Mouse (Mus musculus) adrenal gland, postnatal 4 days (tissue): ENCODE measurements around the gene Lrrfip1. TPM values are rescaled to one million over a fixed set of nuclear protein-coding genes. Genes with fewer than 3 reads are reported as not detected.

Experiments used
- DNase-seq, 2 experiments: peaks; one replicate each; pipeline ENCODE4 v3.0.0; 2021 to 2022; ENCODE audit warnings: low spot score in 2 of 2, mixed read lengths in 2 of 2
- total RNA-seq, 2 experiments: library from RNA; stranded (reverse); gene quantifications; 2 replicates each; pipeline ENCODE4 v1.2.3; 2021

The Lrrfip1 gene
- total RNA-seq, 2 experiments from 2014 or later, result 54.7 to 56.7 TPM

DNA sequence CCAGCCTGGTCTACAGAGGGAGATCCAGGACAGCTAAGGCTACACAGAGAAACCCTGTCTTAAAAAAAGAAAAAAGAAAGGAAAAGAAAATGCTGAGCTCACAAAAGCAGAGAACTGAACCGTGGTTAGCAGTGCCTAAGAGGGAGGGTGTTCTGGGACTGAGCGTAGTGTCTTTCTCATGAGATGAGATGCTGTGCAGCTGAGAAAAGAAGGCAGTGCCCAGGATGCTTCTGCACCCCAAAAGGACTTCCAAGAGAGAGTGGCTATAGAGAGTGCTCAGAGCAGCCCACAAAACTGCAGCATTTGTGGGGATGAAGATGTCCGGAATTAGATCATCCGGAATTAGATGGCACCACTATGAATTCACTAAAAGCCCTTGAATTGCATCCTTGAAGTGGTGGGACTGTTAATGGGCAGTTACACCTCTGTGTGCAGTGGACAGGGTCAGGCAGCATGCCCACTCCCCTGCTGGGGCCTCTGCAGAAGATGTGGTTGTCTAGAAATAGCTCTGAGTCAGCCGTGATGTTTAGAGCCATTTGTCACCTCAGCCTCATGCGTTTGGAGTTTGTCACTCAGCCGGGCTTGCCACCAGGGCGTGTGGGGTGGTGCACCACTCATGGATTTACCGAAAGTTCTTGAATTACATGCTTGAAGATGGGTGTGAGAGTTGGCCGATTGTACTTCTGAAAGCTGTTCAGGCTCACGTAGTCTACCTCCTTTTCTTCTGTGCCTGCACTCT, 23.8 kb downstream of the Lrrfip1 start:
- DNase-seq, result no peak

DNA sequence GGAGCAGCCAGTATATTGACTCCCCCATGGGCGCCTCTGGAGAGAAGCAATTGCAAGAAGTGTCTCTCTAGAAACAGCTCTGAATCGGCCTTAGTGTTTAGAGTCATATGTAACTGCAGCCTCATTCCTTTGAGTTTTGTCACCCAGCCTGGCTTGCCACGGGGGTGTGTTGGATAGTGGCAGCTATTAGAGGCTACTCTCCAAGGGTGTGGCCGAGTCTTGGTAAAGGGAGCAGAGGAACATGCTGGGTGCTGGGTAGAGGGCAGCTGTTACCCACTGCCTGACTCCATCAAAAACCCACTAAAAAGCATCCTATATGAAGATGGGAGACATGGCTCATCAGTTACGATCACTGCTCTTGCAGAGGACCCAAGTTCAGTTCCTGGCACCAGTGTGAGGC, 24.7 kb downstream of the Lrrfip1 start:
- DNase-seq, result no peak

DNA sequence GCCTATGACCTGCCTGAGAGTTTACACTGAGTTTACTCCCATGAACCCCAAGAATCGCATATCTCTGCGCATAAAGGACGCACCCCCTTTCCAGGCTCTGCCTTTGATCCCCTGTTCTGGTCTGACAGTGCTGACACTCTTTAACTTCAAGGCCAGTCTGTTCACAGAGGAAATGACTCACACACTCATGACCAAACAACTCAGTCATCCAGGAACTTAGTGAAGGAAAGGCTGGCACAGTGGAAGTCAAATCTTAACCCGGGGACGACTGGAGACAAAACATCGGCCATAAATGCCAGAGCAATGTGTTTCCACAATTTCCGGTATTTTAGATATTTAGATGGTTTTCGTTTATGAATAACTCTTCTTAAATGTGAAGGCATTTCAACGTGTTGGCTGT, 25.4 kb downstream of the Lrrfip1 start:
- no peak for DNase-seq

DNA sequence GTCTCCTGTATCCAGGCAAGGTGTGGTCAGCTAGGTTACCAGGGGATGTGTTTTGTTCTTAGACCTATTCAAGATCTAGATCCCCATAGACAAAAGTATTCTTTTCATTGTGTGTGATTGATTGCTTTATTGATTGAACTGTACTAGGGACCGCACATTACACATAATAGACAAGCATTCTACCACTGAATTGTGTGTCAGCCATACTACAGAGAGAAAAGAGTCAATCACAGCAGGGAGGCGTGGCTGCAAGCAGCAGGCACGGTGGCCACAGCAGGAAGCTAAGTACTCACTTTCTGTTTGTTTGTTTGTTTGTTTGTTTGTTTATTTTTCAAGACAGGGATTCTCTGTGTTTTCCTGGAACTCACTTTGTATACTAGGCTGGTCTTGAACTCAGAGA, 25.9 kb downstream of the Lrrfip1 start:
- no peak for DNase-seq

DNA sequence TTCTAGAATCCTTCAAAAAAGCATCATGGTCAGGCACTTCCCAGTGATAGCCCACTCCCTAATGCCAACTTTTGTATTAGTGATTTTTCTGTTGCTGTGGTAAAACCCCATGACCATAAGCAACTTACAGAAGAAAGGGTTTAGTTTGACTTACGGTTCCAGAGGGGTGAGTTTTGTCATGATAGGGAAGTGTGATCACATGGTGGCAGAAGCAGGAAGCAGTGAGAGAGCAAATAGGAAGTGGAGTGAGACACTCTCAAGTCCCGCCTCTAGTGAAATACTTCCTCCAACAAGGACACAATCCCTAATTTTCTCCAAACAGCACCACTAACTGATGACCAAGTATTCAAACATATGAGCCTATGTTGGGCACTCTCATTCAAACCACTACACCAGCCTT, 28.4 kb downstream of the Lrrfip1 start:
- no peak for DNase-seq

DNA sequence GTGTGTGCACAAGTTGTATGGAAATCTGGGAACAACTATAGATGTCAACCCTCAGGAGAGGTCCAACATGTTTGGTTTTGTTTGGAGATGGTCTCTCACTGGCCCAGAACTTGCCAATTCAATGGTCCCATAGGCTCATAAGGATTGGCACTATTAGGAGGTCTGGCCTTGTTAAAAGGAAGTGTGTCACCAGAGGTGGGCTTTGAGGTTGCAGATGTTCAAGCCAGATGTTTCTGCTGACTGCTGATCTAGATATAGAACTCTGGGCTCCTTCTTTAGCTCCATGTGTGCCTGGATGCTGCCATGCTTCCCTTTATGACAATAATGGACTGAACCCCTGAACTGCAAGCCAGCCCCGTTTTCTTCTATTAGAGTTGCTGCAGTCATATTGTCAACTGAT, 31.8 kb downstream of the Lrrfip1 start:
- DNase-seq, result no peak

DNA sequence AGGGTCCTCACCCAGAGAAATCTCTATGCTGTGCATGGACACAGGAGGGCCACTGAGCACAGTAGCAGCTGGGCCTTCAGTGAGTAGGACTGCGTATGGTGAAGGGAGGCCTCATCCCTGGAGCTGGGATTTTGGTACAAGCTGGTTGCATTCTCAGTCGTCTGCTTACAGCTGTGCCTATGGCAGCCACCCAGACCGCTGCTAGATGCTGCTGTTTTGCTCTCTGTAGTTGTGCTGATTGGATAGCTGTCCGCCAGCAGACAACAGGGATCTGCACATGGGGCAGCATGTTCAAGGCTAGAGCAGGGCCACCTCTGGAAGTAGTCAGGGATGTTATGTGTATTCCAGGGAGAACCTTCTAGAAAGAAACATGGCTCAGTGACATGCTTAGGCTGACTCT, 33.0 kb downstream of the Lrrfip1 start:
- no peak for DNase-seq

DNA sequence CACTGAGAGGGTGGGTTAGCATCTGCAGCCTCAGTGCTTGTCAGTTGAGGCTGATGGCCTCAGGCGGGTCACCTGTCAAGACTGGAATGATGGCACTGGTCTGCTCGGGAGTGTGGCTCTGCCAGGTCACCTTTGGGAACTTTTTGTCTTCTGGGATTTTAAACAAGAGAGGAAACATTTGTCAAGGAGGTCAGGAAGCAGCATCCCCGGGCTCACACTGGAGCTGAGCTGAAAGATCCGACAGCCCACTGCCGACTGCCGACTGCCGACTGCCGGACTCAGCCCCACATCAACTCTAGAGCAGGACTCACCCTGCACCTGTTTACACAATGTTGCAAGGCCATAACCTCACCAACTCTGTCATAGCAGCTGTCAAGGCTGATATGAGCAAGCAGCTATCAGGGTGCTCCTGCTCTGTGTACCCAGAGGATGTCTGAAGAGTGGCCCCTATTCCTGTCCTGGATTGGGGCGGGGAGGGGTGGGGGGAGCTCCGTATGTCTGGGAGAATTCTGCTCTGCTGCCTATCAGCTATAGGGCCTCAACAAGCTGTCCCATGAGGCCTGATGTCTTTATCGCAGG, 33.9 kb downstream of the Lrrfip1 start:
- DNase-seq, result no peak

DNA sequence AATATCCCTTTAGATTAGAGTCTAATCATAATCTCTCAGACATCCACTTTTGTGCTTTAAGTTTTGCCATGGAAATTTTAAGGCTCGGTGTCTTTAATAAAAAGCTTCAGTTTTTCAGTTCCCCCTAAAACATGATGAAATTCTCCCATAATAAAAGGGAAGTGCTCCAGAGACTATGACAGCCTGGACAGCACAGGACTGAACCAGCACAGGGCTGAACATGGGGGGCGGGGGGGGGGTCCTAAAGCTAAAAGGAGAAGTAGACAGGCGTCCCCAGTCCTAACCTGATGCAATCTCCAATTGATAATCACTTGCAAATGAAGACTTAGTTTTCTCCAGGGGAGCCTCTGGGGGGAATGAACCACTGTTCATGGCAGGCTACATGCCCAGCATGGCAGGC, 36.0 kb downstream of the Lrrfip1 start:
- DNase-seq, result no peak

DNA sequence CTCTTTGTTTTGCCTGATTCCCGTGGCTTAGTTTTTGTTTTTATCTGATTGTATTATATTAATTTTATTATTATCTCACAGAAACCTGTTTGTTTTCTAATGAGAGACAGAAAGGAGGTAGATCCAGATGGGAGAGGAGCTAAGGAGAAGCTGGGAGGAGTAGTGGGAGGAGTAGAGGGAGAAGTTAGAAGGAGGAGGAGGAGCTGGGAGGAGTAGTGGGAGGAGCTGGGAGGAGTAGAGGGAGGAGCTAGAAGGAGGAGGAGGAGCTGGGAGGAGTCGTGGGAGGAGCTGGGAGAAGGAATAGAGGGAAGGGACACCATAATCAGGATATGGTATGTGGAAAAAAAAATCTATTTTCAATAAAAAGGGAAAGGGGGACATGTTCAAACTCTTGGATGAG, 36.7 kb downstream of the Lrrfip1 start:
- DNase-seq, result no peak

DNA sequence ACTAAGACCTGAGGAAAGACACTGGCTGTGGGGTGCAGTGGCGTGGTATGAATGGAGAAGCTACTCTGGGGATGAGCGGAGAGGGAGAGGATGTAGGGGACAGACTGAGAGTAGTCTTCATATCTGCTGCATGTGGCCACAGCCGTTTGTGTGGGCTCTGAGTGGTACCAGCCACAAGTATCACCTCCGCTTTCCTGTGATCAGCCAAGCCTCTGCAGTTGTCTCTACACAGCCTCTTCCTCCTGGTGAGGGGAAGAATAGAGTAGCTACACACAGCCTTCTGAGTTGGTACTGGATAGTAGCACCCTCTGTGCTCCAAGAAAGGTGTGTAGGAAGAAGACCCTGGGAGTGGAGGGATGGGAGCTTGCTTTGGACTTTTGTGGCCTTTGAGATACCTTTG, 38.7 kb downstream of the Lrrfip1 start:
- no peak for DNase-seq

DNA sequence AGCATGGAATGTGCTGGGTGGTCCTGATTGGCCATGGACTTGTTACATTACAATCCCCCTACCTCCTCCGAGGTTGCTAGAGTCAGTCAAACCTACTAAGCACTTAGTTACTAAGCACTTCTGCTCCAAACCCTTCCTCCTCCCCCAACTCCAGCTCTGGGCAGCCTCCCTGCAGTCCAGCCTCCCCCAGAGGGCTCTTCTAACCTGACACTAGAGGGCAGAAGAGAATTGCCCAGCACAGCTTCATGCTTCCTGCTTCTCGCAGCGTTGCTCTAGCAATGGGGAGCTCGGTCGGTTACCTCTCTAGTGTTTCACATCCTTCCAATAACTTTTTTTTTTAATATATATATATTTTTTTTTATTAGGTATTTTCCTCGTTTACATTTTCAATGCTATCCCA, 39.5 kb downstream of the Lrrfip1 start:
- no peak for DNase-seq

DNA sequence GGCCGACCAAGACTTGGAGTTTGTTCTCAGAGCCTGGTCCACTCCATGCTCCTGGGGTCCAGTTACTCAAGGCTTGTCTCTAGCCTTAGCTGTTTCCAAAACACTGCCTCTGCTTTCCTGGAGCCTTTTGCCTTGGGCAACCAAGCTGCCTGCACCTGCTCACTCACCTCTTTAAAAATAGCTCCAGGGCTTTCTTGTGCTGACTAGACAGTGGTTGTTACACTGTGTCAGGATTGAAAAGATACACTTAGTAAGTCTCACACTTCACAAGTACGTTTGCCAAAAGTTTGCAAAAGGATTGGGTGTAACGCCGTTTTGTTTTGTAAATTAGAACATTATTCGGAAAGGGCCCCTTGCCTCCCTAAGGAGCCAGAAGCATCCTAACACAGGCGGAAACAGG, 40.0 kb downstream of the Lrrfip1 start:
- no peak for DNase-seq

DNA sequence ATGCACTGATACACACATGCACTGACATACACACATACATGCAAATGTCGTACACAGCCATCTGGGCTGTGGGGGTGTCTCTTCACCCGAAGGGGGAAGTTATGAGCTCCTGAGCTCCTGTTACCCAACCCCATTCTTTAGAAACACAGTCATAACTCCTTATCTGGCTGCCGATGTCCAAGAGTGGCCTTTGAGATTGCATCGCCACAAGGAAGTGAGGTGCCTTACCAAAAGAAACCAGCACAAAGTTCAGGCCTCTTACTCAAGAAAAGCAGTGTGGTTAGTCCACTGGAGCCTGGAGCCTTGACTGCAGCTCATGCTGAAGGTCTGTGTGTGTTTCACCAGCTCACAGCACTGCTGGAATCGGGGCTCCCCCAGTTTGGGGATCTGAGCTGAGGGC, 43.1 kb downstream of the Lrrfip1 start:
- DNase-seq, result no peak

DNA sequence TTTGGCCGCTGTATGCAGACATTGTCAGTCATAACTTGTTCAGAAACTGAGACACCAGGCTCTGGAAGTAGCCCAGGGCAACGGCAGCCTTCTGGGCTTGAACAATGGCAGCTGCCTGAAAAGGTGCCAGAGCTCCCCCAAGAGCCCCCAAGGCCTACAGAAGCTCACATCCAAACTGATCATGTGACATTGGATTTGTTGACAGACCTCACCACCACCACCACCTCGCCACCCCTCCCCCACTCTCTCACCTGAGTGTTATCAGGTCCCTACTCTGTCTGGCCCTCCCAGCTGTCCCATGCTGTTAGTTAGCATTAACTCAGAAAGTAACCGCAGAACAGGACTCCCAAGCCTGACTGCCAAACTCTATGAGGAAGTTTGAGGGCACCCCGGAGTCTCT, 44.7 kb downstream of the Lrrfip1 start:
- no peak for DNase-seq

DNA sequence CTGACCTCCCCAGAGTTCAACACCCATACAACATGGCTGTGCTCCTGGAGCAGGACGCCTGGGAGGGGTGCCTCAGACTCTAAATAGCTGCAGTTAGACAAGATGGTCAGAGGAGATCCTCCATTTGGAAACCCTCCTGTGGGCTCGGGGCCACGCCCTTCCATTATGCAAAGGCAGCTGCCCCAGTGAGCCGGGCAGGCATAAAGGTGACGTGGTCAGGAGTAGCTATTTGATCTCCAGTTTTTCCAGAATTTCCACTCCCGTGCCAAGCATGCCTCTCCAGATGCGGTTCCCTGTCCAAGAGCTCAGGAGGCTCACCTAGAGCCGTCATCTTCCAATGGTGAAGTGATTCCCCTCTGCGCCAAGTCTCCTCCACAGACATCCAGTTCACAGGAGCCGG, 45.6 kb downstream of the Lrrfip1 start:
- DNase-seq, result no peak

DNA sequence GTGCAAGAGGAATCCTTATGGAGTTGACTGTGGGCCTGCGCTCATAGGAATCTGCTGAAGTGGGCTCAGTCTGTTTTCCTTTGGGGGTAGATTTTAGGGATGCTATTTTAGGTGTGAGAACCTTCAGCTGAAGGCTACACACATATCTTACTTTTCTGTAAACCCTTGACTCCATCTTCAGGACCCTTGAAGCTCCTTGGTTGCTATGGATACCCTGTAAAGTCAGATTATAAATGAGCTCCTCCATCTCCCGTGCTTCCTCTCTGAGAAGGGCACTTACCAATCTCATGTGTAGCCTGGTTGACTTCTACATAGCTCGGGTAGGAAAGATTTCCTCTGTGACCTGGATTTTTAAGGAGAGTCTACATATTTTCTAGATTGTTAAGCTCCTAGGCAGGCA, 46.1 kb downstream of the Lrrfip1 start:
- DNase-seq, result no peak

DNA sequence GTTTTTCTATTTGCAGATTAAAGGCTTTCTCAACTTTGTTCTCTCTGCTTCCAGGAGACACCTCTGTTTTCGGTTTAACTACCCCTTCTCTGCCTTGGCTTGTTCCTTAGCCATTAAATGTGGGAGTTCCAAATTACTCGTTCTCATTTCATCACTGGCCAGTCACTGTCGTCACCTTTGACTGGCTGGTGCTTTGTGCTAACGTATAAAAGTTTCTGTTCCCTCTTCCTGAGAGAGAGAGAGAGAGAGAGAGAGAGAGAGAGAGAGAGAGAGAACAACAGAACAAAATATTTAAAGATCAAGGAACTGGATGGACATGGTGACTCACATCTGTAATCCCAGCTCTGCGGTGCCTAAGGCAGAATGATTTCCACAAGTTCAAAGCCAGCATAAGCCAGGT, 47.7 kb downstream of the Lrrfip1 start:
- DNase-seq, result no peak

DNA sequence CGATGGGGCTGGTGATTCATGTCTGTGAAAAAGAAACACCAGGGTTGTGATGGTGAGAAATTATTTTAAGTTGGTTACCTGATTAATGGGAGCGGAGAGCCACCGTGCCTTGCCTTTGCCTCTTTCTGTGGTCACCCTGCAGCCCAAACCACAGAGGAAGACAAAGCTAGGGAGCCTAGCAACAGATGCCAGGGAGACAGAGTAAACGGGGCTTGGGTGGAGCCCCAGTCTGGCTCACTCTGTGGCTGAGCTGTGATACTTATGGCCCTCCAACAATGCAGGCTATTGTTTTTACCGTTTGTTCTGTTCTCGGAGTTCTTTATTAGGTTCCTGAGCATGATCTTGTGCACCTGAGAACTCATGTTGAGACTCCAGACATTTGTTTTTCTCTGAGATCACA, 50.8 kb downstream of the Lrrfip1 start:
- no peak for DNase-seq

DNA sequence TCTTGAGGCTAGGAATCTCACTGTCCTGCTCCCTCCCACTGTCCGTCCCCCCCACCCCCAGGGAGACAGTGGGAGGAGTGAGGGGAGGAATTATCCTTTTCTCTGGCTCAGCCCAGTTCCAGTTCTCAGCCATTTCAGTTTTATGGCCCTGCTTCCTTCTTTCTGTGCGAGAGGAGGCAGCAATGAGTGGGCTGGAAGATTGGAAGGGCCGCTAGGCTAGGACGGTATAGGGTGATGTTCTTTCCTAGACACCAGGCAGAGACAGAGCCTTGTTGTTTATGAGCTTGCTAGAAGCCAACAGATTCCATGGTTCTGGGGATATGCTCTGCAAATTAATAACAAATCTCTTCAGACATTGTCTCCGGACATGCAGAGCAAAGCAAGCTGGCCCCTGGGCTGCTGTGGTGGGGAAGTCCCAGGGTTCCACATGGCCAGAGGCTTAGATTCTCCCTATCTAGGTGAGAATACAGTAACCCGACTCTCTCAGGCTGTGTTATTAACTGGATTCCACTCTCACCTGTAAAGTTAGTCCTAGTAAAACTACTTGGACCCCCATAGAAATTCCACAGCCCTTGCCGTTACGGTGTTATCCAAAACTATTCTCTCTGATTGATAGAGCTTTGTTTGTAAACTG, 53.0 kb downstream of the Lrrfip1 start:
- DNase-seq, result no peak

DNA sequence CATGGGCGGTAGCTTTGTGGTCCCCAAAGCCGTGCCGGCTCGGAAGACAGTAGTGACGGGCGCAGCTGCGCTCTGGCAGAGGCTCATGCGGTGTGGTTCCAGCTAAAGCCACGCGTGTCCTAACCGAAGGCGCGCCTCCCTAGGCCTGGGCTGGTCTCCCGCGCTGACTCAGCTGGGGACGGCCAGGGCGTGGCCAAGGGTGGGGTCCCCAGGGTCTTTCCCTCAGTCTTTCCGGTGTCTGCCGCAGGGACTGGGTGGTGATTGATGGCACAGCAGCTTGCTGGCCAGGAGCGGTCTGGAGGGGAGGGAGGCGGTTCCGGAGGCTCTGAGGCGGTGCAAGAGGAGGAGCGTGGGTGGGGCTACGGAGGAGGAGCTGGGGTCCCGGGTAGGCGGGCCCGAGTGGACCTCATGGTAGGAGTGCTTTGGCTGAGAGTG, 54.2 kb downstream of the Lrrfip1 start:
- peak; percentile 85 for DNase-seq

DNA sequence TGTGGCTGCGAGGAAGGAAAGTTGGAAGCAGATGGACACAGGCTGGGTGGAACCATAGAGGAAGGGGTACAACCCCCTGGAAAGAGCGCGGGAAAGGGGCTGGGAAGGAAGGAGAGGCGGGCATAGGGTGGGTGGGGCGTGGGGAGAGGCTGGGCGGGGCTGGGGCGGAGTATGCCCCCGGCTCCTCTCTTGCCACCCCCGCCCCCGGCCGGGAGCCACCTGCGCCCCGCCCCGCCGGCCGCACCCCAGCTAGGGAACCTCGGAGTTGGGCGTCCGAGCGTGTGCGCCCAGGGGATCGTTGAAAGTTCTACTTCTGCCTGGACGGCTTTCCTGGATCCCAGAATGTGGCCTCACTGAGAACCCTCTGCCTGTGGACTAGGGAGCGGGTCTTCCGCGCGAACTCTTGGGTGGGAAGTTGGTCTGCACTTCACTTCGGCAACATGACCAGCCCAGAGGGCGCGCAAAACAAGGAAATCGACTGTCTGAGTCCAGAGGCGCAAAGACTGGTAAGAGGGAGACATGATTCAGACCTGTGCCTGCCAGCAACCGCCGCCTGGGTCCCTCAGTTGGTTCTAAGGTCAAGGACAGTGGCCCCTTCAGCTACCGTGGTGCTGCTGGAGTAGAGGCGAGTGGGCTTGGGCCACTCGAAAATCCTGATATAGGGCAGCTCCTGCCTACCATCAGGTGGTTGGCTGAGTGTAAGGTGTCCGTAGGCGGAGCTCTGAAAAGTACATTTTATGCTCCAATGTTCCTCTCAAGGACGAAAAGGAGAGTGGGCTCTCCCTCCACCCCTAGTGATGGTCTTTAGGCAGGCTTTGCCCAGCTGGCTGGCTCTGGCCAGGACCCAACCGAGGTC, 54.9 kb downstream of the Lrrfip1 start:
- DNase-seq, result peak in 1 of 2 experiments; percentile 32
